Mouse (Mus musculus) CH12.LX (cell line): Measurements from ENCODE around the gene Ptgis.

Source experiments
- CTCF ChIP-seq, 2 experiments: IDR thresholded peaks in 1 of 2; conservative IDR thresholded peaks in 1 of 2; 2 replicates each; pipeline ENCODE4 v1.5.1; 2011 to 2012; ENCODE audit warnings: low read depth in 2 of 2, low read length in 2 of 2, improper control_type of control experiment in 1 of 2, inconsistent platforms in 1 of 2, mild to moderate bottlenecking in 1 of 2, moderate library complexity in 1 of 2
- EP300 ChIP-seq: IDR thresholded peaks from 2 replicates; pipeline ENCODE4 v1.6.1; 2011; ENCODE audit warnings: low read length, improper control_type of control experiment
- GABPA ChIP-seq: IDR thresholded peaks from 2 replicates; pipeline ENCODE4 v1.6.1; 2012; ENCODE audit warnings: low read depth, low read length, improper control_type of control experiment, inconsistent platforms; ENCODE audit not compliant: insufficient replicate concordance
- MAX ChIP-seq: IDR thresholded peaks from 2 replicates; pipeline ENCODE4 v1.6.1; 2011; ENCODE audit warnings: low read length, improper control_type of control experiment
- POLR2A ChIP-seq: IDR thresholded peaks from 2 replicates; pipeline ENCODE4 v1.6.1; 2011; ENCODE audit warnings: low read depth, mild to moderate bottlenecking, improper control_type of control experiment, low read length

DNA sequence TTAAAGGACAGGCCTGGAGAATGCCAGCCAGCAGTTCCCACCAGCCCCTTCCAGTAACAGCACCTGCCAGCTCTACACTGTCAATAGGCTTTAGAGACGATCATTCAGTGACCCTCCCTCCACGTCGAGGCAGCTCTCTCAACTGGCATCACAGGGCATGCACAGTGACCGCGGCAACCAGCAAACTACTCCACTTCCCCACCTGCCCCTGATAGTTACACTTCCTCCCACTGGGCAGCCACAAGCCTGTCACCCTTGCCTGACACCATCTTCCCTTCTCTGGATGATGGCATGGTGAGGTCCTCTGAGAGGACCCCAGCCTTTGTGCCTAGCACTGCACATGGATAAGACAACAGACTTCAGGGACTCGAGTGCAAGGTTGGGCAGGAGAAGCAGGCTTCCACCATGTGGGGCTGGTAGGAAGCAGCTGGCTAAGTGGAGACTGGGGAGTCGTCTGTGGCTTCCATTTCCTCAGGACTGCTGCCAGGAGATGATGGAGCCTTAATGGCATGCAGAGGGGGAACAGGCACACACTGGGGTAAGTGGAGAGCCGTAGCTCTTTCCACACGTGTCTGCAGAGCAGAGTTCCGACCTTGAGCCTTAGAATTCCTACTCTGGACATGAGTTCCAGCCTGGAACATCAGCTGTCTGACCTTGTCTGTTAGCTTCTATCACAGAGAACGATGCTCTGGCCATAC, 72.7 kb downstream of the Ptgis start:
- TF ChIP-seq CTCF (conservative IDR thresholded peaks at IDR 0.05 in 1 of 2, IDR thresholded peaks at IDR 0.05 in 1 of 2; ENCODE audit: low read depth in 2 of 2, low read length in 2 of 2) (no peak), POLR2A (no peak), MAX (no peak), EP300 (no peak), GABPA (no peak)
